Mouse (Mus musculus) ES-E14 (cell line): Measurements from ENCODE around the gene Grin2a. TPM values are rescaled to one million over a fixed set of nuclear protein-coding genes. Genes with fewer than 3 reads are reported as not detected.

Experiments used
- DNase-seq: peaks from one replicate; pipeline ENCODE4 v3.0.0-alpha.2; 2013; ENCODE audit warnings: low read depth, low spot score
- H3K27ac ChIP-seq: 2 replicates; pipeline ENCODE4 v1.5.1; 2012; ENCODE audit warnings: low read depth, mild to moderate bottlenecking, low read length, moderate library complexity, mixed read lengths; ENCODE audit not compliant: poor library complexity, insufficient read depth, severe bottlenecking
- H3K36me3 ChIP-seq: 2 replicates; pipeline ENCODE4 v1.6.1; 2012; ENCODE audit warnings: mild to moderate bottlenecking, low read length, moderate library complexity, mixed read lengths; ENCODE audit not compliant: control insufficient read depth, poor library complexity, insufficient read depth, severe bottlenecking
- H3K4me1 ChIP-seq, 2 experiments: fragments of 150-350 bp in 1 of 2; sonication (generic) in 1 of 2; 2 replicates each; pipeline ENCODE4 v1.6.1; 2012; ENCODE audit warnings: low read length in 2 of 2, mild to moderate bottlenecking in 1 of 2, mixed read lengths in 1 of 2; ENCODE audit not compliant: control insufficient read depth in 2 of 2, insufficient read depth in 2 of 2, poor library complexity in 1 of 2
- H3K4me3 ChIP-seq, 2 experiments: fragments of 150-350 bp in 1 of 2; sonication (generic) in 1 of 2; 2 replicates each; pipeline ENCODE4 v1.5.1; 2012; ENCODE audit warnings: low read length in 2 of 2, low read depth in 1 of 2, mild to moderate bottlenecking in 1 of 2, mixed read lengths in 1 of 2; ENCODE audit not compliant: insufficient read depth in 1 of 2, poor library complexity in 1 of 2, severe bottlenecking in 1 of 2
- H3K9ac ChIP-seq: 2 replicates; pipeline ENCODE4 v1.6.1; 2012; ENCODE audit warnings: low read depth, mild to moderate bottlenecking, low read length, mixed read lengths; ENCODE audit not compliant: poor library complexity, insufficient read depth, severe bottlenecking
- H3K9me3 ChIP-seq: fragments of 150-350 bp; sonication (generic); 2 replicates; pipeline ENCODE4 v1.6.1; 2012; ENCODE audit warnings: low read depth, mild to moderate bottlenecking, low read length; ENCODE audit not compliant: control insufficient read depth, insufficient read depth
- CHD2 ChIP-seq: IDR thresholded peaks from 2 replicates; pipeline ENCODE4 v1.6.1; 2014; ENCODE audit warnings: mild to moderate bottlenecking, low read depth, low read length, inconsistent platforms
- HCFC1 ChIP-seq: IDR thresholded peaks from 2 replicates; pipeline ENCODE4 v1.6.1; 2012; ENCODE audit warnings: low read length, inconsistent platforms, borderline replicate concordance; ENCODE audit not compliant: insufficient read depth
- MAFK ChIP-seq: IDR thresholded peaks from 2 replicates; pipeline ENCODE4 v1.6.1; 2014; ENCODE audit warnings: mild to moderate bottlenecking, low read depth, low read length, inconsistent platforms; ENCODE audit not compliant: insufficient read depth
- ZC3H11A ChIP-seq: IDR thresholded peaks from 2 replicates; pipeline ENCODE4 v1.6.1; 2012; ENCODE audit warnings: low read depth, mild to moderate bottlenecking, inconsistent platforms, low read length, borderline replicate concordance
- ZNF384 ChIP-seq: IDR thresholded peaks from 2 replicates; pipeline ENCODE4 v1.6.1; 2012; ENCODE audit warnings: low read depth, low read length, inconsistent platforms
- in situ Hi-C, 2 experiments: fragments of 600-800 bp; cut with MboI; formaldehyde crosslinking; loops; one replicate each; pipeline ENCODE4 v1.15.1; 2025; ENCODE audit warnings: low sequenced_read_pairs in 2 of 2, inconsistent platforms in 1 of 2; ENCODE audit not compliant: unreplicated experiment in 2 of 2
- total RNA-seq: library from RNA; depleted of rRNA; stranded (reverse); fragments of 300-350 nt; gene quantifications from 2 replicates; pipeline ENCODE4 v1.2.3, GENCODE M21; 2012

The Grin2a gene
- total RNA-seq, 1 experiment = 0.62 TPM

- Histone ChIP-seq H3K36me3 (no peaks in the 10 kb centered on the region), H3K4me1 (no peaks in the 10 kb centered on the region), H3K4me3 (no peak overlapping the region), H3K27ac (no peak overlapping the region), H3K9ac (no peak overlapping the region), H3K9me3 (no peaks in the 10 kb centered on the region)
- no peak for DNase-seq
- TF ChIP-seq MAFK (no peak), ZC3H11A (no peak), ZNF384 (no peak), CHD2 (no peak), HCFC1 (no peak)
- in situ Hi-C loops = no loop called here
Observed at GRCm38 (mm10) chr16:9824436-9825109, 170.8 kb downstream of the Grin2a start.

GRCm38 (mm10) chr16:9823686-9824085 is 171.7 kb downstream of the Grin2a start:
- Histone ChIP-seq H3K36me3 (no peaks in the 10 kb centered on the region), H3K27ac (no peak overlapping the region), H3K4me1 (no peaks in the 10 kb centered on the region), H3K9ac (no peak overlapping the region), H3K4me3 (no peak overlapping the region), H3K9me3 (no peaks in the 10 kb centered on the region)
- TF ChIP-seq ZNF384 = no peak
- no peak for TF ChIP-seq MAFK
- TF ChIP-seq HCFC1 = no peak
- TF ChIP-seq CHD2 = no peak
- TF ChIP-seq ZC3H11A = no peak
- in situ Hi-C loops = no loop called here
- DNase-seq = no peak

GRCm38 (mm10) chr16:9819508-9819907 is 175.9 kb downstream of the Grin2a start:
- H3K36me3 ChIP-seq = no peaks in the 10 kb centered on the region
- no peaks in the 10 kb centered on the region for H3K9me3 ChIP-seq
- no peak overlapping the region for H3K4me3 ChIP-seq
- no peak overlapping the region for H3K9ac ChIP-seq
- no peak for TF ChIP-seq ZC3H11A
- TF ChIP-seq MAFK = no peak
- no peak for TF ChIP-seq ZNF384
- no peaks in the 10 kb centered on the region for H3K4me1 ChIP-seq
- DNase-seq = no peak
- no peak overlapping the region for H3K27ac ChIP-seq
- in situ Hi-C loops = no loop called here

- H3K4me1 ChIP-seq = no peaks in the 10 kb centered on the region
- no peaks in the 10 kb centered on the region for H3K36me3 ChIP-seq
- H3K4me3 ChIP-seq = no peak overlapping the region
- no peak for TF ChIP-seq HCFC1
- TF ChIP-seq CHD2 = no peak
- TF ChIP-seq MAFK = no peak
- no peak for DNase-seq
- no peak overlapping the region for H3K9ac ChIP-seq
- no peak overlapping the region for H3K27ac ChIP-seq
- H3K9me3 ChIP-seq = no peaks in the 10 kb centered on the region
- in situ Hi-C loops = no loop called here
Observed at GRCm38 (mm10) chr16:9801338-9801737, 194.0 kb downstream of the Grin2a start.

GRCm38 (mm10) chr16:9800221-9800620 is 195.1 kb downstream of the Grin2a start:
- H3K9ac ChIP-seq = no peak overlapping the region
- TF ChIP-seq HCFC1 (no peak), MAFK (no peak), ZC3H11A (no peak), CHD2 (no peak), ZNF384 (no peak)
- H3K27ac ChIP-seq = no peak overlapping the region
- DNase-seq = no peak
- no peak overlapping the region for H3K4me3 ChIP-seq
- H3K9me3 ChIP-seq = no peaks in the 10 kb centered on the region
- in situ Hi-C loops = no loop called here
- H3K36me3 ChIP-seq = no peaks in the 10 kb centered on the region
- H3K4me1 ChIP-seq = no peaks in the 10 kb centered on the region
